Mouse (Mus musculus) stomach, embryonic 16.5 days (tissue): Measurements from ENCODE around the gene Phc2. TPM values are rescaled to one million over a fixed set of nuclear protein-coding genes. Genes with fewer than 3 reads are reported as not detected.

ENCODE experiments used
- ATAC-seq: fragments of 200-750 bp; cut with Nextera tagmentation; 2 replicates; pipeline ENCODE4 v1.8.0; 2017; ENCODE audit warnings: moderate number of reproducible peaks, moderate TSS enrichment; ENCODE audit not compliant: insufficient read depth, low FRiP score
- H3K27ac ChIP-seq: fragments of 300-500 bp; sonication (generic); 2 replicates; pipeline ENCODE4 v1.5.1; 2014; ENCODE audit warnings: low read length
- H3K27me3 ChIP-seq: fragments of 300-500 bp; sonication (generic); 2 replicates; pipeline ENCODE4 v1.6.1; 2014; ENCODE audit warnings: low read length, control low read depth, mixed read lengths; ENCODE audit not compliant: control insufficient read depth, insufficient read depth
- H3K36me3 ChIP-seq: fragments of 300-500 bp; sonication (generic); 2 replicates; pipeline ENCODE4 v1.6.1; 2014; ENCODE audit warnings: low read length; ENCODE audit not compliant: control insufficient read depth, insufficient read depth
- H3K4me1 ChIP-seq: fragments of 300-500 bp; sonication (generic); 2 replicates; pipeline ENCODE4 v1.6.1; 2014; ENCODE audit warnings: low read length, control low read depth, mixed read lengths; ENCODE audit not compliant: control insufficient read depth, insufficient read depth
- H3K4me2 ChIP-seq: fragments of 300-500 bp; sonication (generic); 2 replicates; pipeline ENCODE4 v1.6.1; 2014; ENCODE audit warnings: low read depth, low read length, mixed read lengths
- H3K4me3 ChIP-seq: fragments of 300-500 bp; sonication (generic); replicated peaks from 2 replicates; pipeline ENCODE4 v1.5.1; 2014; ENCODE audit warnings: mild to moderate bottlenecking, low read length
- H3K9ac ChIP-seq: fragments of 300-500 bp; sonication (generic); 2 replicates; pipeline ENCODE4 v1.6.1; 2014; ENCODE audit warnings: low read length
- H3K9me3 ChIP-seq: fragments of 300-500 bp; sonication (generic); replicated peaks from 2 replicates; pipeline ENCODE4 v1.6.1; 2016; ENCODE audit warnings: low read length, control low read depth; ENCODE audit not compliant: control insufficient read depth
- WGBS: fragments of 180-500 bp; shearing (Covaris S2); extraction: QIAGEN DNeasy Blood & Tissue Kit; methylation state at CpG from one replicate; pipeline ENCODE4 v1.1.7; 2014; 5-methylcytosine and 5-hydroxymethylcytosine counted together
- polyA plus RNA-seq: library from polyadenylated mRNA; unstranded; fragments of >200 nt; fragmentation: Nextera tagmentation; extraction: Ambion mirVana; gene quantifications from 2 replicates; pipeline ENCODE4 v1.2.1, GENCODE M21; 2015

Gene Phc2
- polyA plus RNA-seq, 1 experiment from 2014 or later, result 12.7 TPM

DNA sequence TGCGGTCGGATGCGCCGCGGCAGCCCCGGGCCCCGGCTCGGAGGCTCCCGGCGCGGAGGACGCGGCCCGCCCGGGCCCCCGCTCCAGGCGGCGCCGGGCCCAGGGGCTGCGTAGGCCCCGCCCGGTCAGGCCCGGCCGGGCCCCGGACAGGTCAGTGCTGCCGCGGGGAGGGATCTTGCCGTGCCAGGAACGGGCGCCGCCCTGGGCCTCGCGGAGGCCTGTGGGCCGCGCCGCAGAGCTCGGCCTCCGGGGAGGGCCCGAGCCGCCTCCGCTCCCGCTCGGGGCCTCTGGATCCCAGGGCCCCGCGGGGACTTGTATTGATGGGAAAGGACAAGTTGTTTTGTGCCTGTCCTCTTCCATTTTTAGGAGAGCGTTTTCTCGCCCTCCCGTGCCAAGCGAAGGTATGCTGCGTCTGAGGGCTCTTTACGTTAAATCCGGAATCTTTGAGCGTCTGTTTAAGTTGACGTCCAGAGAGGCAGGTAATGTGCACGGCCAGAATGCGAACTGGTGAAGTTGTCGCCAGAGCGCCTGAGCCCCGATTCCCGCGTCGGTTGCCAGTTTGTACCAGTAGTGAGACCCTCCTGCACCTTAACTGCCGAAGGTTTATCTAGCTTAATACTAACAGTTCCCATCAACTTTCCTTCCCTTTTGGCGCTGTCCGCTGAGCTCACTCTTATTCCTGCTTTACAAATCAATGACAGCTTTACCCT is 73.4 kb downstream of the Phc2 start:
- H3K4me3 ChIP-seq, result peak overlapping the region; percentile 86
- peak overlapping the region; percentile 99 for H3K9ac ChIP-seq
- H3K27ac ChIP-seq, result peak overlapping the region; percentile 89
- H3K36me3 ChIP-seq, result no peaks in the 10 kb centered on the region
- under 1% methylated on average over 52 of the region's 65 CpGs for WGBS
- no peaks in the 10 kb centered on the region for H3K27me3 ChIP-seq
- peaks cover 43% of the 10 kb centered on the region for H3K4me1 ChIP-seq
- peak; percentile 90 for ATAC-seq
- peak overlapping the region; percentile 82 for H3K4me2 ChIP-seq
- no peaks in the 10 kb centered on the region for H3K9me3 ChIP-seq

DNA sequence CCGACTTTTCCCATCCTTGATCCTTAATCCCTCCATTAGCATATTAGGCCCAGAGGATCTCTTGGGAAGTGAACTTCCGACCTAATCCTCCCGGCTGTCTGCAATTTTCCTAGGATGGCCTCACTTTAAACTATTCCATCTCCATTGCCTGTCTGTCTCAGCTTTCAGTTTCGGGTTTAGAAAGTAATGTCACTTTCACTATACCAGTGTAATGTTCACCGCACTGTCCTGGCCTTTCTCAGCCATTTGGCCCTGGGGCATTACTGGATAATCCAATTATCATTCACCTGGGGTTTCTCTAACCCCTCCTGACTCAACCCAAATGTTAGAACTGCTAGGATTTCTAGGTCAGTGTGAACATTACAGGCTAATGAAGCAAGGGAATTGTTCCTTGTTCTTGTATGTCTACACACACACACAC is 73.9 kb downstream of the Phc2 start:
- peaks cover 49% of the 10 kb centered on the region for H3K4me1 ChIP-seq

DNA sequence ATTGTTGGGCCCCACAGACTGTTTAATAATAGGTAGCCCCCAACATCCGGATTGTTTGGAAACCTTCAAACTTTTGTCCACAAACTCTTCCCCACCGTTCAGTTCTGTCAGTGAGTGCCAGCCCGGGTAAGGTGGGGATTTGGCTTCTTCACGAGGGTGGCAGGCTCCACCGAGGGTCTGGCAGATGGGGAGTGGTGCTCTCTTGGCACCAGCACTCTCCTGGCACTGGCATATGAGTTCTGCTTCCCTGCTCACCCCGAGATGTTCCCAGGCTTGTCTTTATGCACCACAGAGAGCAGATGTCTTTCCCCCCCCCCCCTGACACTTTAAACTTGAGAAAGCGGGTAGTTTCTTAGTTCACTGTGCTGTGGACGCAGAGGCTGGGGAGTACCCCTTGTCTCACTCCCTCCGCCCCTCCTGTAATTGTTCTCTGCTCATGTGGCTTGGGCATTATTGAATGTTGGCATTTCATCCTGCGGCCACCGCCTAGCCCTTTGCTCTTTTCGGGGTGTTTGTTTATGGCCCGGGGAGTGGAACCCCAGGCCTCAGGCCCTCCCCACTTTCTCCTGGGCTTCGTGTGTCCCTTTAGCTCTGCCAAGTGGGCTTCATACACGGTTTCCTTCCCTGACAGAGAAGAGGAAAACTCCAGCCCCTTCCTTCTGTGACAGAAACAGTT is 74.7 kb downstream of the Phc2 start:
- ATAC-seq, result no peak
- Histone ChIP-seq H3K9ac (peak overlapping the region; percentile 99), H3K4me3 (peak overlapping the region; percentile 86), H3K36me3 (no peaks in the 10 kb centered on the region), H3K27ac (peak overlapping the region; percentile 89), H3K4me1 (peaks cover 56% of the 10 kb centered on the region), H3K27me3 (no peaks in the 10 kb centered on the region), H3K4me2 (peak overlapping the region; percentile 82), H3K9me3 (no peaks in the 10 kb centered on the region)
- 13% methylated on average over 15 of the region's 15 CpGs for WGBS

More for the DNA sequence above, 73.9 kb downstream of the Phc2 start:
- 4% methylated on average over 5 of the region's 5 CpGs for WGBS
- peak overlapping the region; percentile 99 for H3K9ac ChIP-seq
- no peaks in the 10 kb centered on the region for H3K9me3 ChIP-seq
- no peak for ATAC-seq
- H3K27me3 ChIP-seq, result no peaks in the 10 kb centered on the region
- H3K4me2 ChIP-seq, result peak overlapping the region; percentile 82
- H3K4me3 ChIP-seq, result peak overlapping the region; percentile 86
- no peaks in the 10 kb centered on the region for H3K36me3 ChIP-seq
- H3K27ac ChIP-seq, result peak overlapping the region; percentile 89; the same call in 1 of the 2 replicates

DNA sequence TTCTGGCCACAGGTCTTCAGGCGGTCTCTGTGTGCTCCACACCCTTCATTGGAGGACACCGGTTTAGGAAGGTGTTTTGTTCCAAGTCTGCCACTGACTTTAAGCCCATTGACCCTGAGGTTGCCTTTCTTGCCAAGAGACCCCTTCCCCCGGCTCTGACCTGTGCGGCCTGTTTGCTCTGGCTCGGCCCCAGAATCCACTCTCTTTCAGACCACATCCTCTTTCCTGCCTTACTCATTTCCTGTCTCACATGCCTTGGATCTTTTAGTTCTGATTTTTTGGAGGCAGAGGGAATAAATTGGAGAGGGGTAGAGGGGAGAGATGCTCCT is 75.2 kb downstream of the Phc2 start:
- H3K9me3 ChIP-seq, result no peaks in the 10 kb centered on the region

DNA sequence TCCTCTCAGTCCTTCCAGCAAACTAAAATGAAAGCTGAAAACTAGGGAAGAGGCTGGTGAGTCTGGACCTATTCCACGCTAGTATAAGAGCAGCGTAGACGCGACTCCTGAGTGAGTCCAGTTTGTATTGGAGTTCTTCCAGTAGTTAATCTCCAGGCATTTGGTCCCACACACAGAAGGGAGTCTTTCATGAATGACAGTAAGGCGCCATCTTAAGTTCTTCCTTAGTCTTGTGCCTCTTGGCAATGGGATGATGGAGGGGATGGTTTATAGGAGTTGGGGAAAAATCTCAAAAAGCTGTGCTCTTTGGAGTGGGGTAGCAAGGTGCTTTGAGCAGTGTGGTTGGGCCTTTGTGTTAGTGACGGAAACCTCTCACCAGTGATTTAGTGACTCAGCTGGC is 75.8 kb downstream of the Phc2 start:
- peak overlapping the region; percentile 86 for H3K4me3 ChIP-seq
- no peak for ATAC-seq
- H3K9ac ChIP-seq, result peak overlapping the region; percentile 99; the same call in 1 of the 2 replicates
- H3K4me1 ChIP-seq, result peaks cover 67% of the 10 kb centered on the region
- H3K4me2 ChIP-seq, result peak overlapping the region; percentile 82
- no peaks in the 10 kb centered on the region for H3K27me3 ChIP-seq
- no peaks in the 10 kb centered on the region for H3K9me3 ChIP-seq
- H3K27ac ChIP-seq, result peak overlapping the region; percentile 89
- no peaks in the 10 kb centered on the region for H3K36me3 ChIP-seq
- 47% methylated on average over 6 of the region's 6 CpGs for WGBS

More for the DNA sequence above, 75.2 kb downstream of the Phc2 start:
- WGBS, result 11% methylated on average over 5 of the region's 5 CpGs
- Histone ChIP-seq H3K9ac (peak overlapping the region; percentile 99), H3K4me2 (peak overlapping the region; percentile 82), H3K36me3 (no peaks in the 10 kb centered on the region), H3K27ac (peak overlapping the region; percentile 89), H3K4me1 (peaks cover 61% of the 10 kb centered on the region), H3K4me3 (peak overlapping the region; percentile 86), H3K27me3 (no peaks in the 10 kb centered on the region)
- ATAC-seq, result no peak

DNA sequence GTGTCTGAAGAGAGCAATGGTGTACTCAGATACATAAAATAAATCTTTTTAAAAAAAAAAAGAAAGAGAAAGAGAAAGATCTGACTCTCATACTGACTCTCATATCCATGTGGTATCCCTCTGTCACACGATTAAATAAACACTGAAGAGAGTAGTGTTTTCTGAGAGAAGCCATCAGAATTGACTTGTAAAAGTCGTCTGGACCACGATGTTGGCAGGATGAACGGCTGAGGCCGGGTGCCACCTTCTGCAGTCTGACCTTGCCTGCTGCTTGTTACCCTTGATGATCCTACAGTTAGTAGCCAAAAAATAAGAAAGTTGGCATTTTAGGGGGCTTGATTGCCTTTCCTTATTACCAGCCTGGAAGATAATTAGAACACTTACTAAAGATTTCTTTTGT is 78.3 kb downstream of the Phc2 start:
- Histone ChIP-seq H3K4me3 (no peak overlapping the region), H3K9ac (no peak overlapping the region), H3K4me2 (no peak overlapping the region), H3K27ac (no peak overlapping the region), H3K9me3 (no peaks in the 10 kb centered on the region), H3K36me3 (no peaks in the 10 kb centered on the region), H3K27me3 (no peaks in the 10 kb centered on the region), H3K4me1 (peaks cover 88% of the 10 kb centered on the region)
- ATAC-seq, result no peak
- 33% methylated on average over 5 of the region's 5 CpGs for WGBS

DNA sequence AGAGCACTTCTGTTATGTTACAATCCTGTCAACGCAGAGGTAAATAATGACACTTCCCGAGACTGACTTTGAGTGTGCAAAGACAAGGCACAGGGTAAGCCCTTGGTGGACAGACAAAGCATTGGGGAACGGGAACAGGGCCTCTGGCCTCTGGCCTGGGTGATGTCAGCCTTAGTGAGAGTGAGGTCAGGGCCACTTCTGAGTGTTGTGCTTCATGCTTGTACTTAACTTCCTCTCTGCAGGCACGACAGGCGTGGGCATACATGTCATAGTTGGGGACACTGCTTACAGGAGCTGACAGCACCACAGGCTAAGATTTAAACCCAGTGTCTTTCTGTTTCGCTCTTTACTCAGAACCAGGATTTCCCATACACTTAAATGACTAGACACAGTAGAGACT is 79.0 kb downstream of the Phc2 start:
- peak overlapping the region; percentile 50; the same call in 1 of the 2 replicates for H3K27ac ChIP-seq
- WGBS, result 30% methylated on average over 6 of the region's 6 CpGs
- no peaks in the 10 kb centered on the region for H3K9me3 ChIP-seq
- H3K27me3 ChIP-seq, result no peaks in the 10 kb centered on the region
- H3K9ac ChIP-seq, result peak overlapping the region; percentile 4; the same call in 1 of the 2 replicates
- H3K36me3 ChIP-seq, result no peaks in the 10 kb centered on the region
- peaks cover 93% of the 10 kb centered on the region for H3K4me1 ChIP-seq
- no peak overlapping the region for H3K4me3 ChIP-seq
- no peak for ATAC-seq
- H3K4me2 ChIP-seq, result no peak overlapping the region

DNA sequence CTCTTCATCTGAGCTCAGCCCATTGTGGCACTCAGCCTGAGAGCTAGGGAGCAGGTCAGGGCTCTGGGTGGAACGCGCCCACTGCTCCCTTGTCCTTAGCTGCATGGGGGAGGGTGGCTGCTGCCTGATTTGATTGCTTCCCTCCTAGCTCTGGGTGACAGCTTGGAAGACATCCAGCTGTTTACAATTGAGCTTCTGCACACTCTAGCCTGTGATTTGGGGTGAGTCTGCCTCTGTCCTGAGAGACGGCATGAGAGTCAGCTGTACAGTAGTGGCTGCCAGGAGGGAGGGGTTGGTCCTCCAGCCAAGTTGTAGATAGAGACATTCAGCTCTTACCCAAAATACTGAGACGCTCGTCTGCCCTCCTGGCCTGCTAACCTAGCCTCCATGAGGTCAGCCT is 79.7 kb downstream of the Phc2 start:
- H3K27ac ChIP-seq, result peak overlapping the region; percentile 50; the same call in 1 of the 2 replicates
- H3K4me3 ChIP-seq, result no peak overlapping the region
- H3K27me3 ChIP-seq, result no peaks in the 10 kb centered on the region
- 0 out of 2 replicates have a peak overlapping the region, but pooled peaks have one; percentile 6 for H3K9ac ChIP-seq
- peaks cover 87% of the 10 kb centered on the region for H3K4me1 ChIP-seq
- 18% methylated on average over 5 of the region's 5 CpGs for WGBS
- ATAC-seq, result peak; percentile 77
- H3K36me3 ChIP-seq, result no peaks in the 10 kb centered on the region
- H3K9me3 ChIP-seq, result no peaks in the 10 kb centered on the region
- H3K4me2 ChIP-seq, result peak overlapping the region; percentile 12; the same call in 1 of the 2 replicates
